Mouse (Mus musculus) left cerebral cortex, postnatal 10 days (tissue): ENCODE measurements around the gene Scnn1b. TPM values are rescaled to one million over a fixed set of nuclear protein-coding genes. Genes with fewer than 3 reads are reported as not detected.

Experiments used
- DNase-seq, 2 experiments: peaks; one replicate each; pipeline ENCODE4 v3.0.0; 2021 to 2022; ENCODE audit warnings: low spot score in 2 of 2, mixed read lengths in 1 of 2; ENCODE audit errors: extremely low spot score in 1 of 2
- intact Hi-C: fragments of 180-260 bp; cut with DNase I; formaldehyde crosslinking; loops from one replicate; pipeline ENCODE4 v1.15.1; 2025
- total RNA-seq, 2 experiments: library from RNA; stranded (reverse); gene quantifications; 2 replicates each; pipeline ENCODE4 v1.2.3; 2021

Gene Scnn1b
- total RNA-seq, 2 experiments from 2014 or later = not detected

GRCm38 (mm10) chr7:121954891-121955669, 90.2 kb downstream of the Scnn1b start:
- intact Hi-C loops = no loop called here
- DNase-seq = no peak

GRCm38 (mm10) chr7:121955802-121956201, 91.0 kb downstream of the Scnn1b start:
- intact Hi-C loops = no loop called here
- DNase-seq = no peak

GRCm38 (mm10) chr7:121961913-121962570, 97.2 kb downstream of the Scnn1b start:
- intact Hi-C loops = no loop called here
- no peak for DNase-seq

GRCm38 (mm10) chr7:121962571-121962959, 97.7 kb downstream of the Scnn1b start:
- no peak for DNase-seq
- intact Hi-C loops = no loop called here

- peak in 1 of 2 experiments; percentile 67 for DNase-seq
- intact Hi-C loops = loop anchor here (1.0 kb wide), 1 partner anchor 230 kb away; the partner anchor contains the start of gene Scnn1g
Observed at GRCm38 (mm10) chr7:121963883-121964398, 99.1 kb downstream of the Scnn1b start.

- intact Hi-C loops = no loop called here
- DNase-seq = no peak
Observed at GRCm38 (mm10) chr7:121966169-121966568, 101.3 kb downstream of the Scnn1b start.

Other genes starting within 250 kb of the Scnn1b start
- gene Usp31, start 157.8 kb upstream of the Scnn1b start, total RNA-seq = 10 to 100 TPM; 45.5 to 48.1 TPM
- gene Scnn1g, start 130.6 kb upstream of the Scnn1b start, total RNA-seq = under 1 TPM; 0.14 to 0.15 TPM
- gene Cog7, start 116.7 kb downstream of the Scnn1b start, total RNA-seq = 10 to 100 TPM; 35.2 to 36.5 TPM
- 10 to 100 TPM; 32.8 to 34.8 TPM for gene Gga2, start 156.2 kb downstream of the Scnn1b start, total RNA-seq
- 10 to 100 TPM; 67.0 to 70.7 TPM for gene Ubfd1, start 202.1 kb downstream of the Scnn1b start, total RNA-seq
- gene Ears2, start 202.2 kb downstream of the Scnn1b start, total RNA-seq = 1 to 10 TPM; 7.6 to 7.8 TPM
- 100 to 1,000 TPM; 274 TPM for gene Ndufab1, start 236.8 kb downstream of the Scnn1b start, total RNA-seq